Mouse (Mus musculus) intestine, embryonic 16.5 days (tissue): ENCODE measurements around the gene Map2k6. TPM values are rescaled to one million over a fixed set of nuclear protein-coding genes. Genes with fewer than 3 reads are reported as not detected.

Experiments
- ATAC-seq: fragments of 200-750 bp; cut with Nextera tagmentation; 2 replicates; pipeline ENCODE4 v1.8.0; 2017; ENCODE audit warnings: moderate TSS enrichment, moderate library complexity
- H3K27ac ChIP-seq: fragments of 300-500 bp; sonication (generic); 2 replicates; pipeline ENCODE4 v1.5.1; 2014; ENCODE audit warnings: mild to moderate bottlenecking, low read length
- H3K27me3 ChIP-seq: fragments of 300-500 bp; sonication (generic); replicated peaks from 2 replicates; pipeline ENCODE4 v1.6.1; 2014; ENCODE audit warnings: low read length, control low read depth, mixed read lengths; ENCODE audit not compliant: control insufficient read depth, insufficient read depth
- H3K36me3 ChIP-seq: fragments of 300-500 bp; sonication (generic); 2 replicates; pipeline ENCODE4 v1.6.1; 2014; ENCODE audit warnings: low read length, control low read depth; ENCODE audit not compliant: control insufficient read depth, insufficient read depth
- H3K4me1 ChIP-seq: fragments of 300-500 bp; sonication (generic); 2 replicates; pipeline ENCODE4 v1.6.1; 2014; ENCODE audit warnings: low read length, control low read depth, mixed read lengths; ENCODE audit not compliant: control insufficient read depth, insufficient read depth
- H3K4me2 ChIP-seq: fragments of 300-500 bp; sonication (generic); 2 replicates; pipeline ENCODE4 v1.6.1; 2014; ENCODE audit warnings: low read depth, low read length, control low read depth
- H3K4me3 ChIP-seq: fragments of 300-500 bp; sonication (generic); 2 replicates; pipeline ENCODE4 v1.5.1; 2014; ENCODE audit warnings: mild to moderate bottlenecking, low read length
- H3K9ac ChIP-seq: fragments of 300-500 bp; sonication (generic); 2 replicates; pipeline ENCODE4 v1.6.1; 2014; ENCODE audit warnings: low read depth, low read length
- H3K9me3 ChIP-seq: fragments of 300-500 bp; sonication (generic); 2 replicates; pipeline ENCODE4 v1.6.1; 2016; ENCODE audit warnings: low read length, control low read depth; ENCODE audit not compliant: control insufficient read depth
- WGBS: fragments of 180-500 bp; shearing (Covaris S2); extraction: QIAGEN DNeasy Blood & Tissue Kit; methylation state at CpG from one replicate; pipeline ENCODE4 v1.1.7; 2014; 5-methylcytosine and 5-hydroxymethylcytosine counted together
- polyA plus RNA-seq: library from polyadenylated mRNA; unstranded; fragments of >200 nt; fragmentation: Nextera tagmentation; extraction: Ambion mirVana; gene quantifications from 2 replicates; pipeline ENCODE4 v1.2.1, GENCODE M21; 2015

The Map2k6 gene
- polyA plus RNA-seq, 1 experiment from 2014 or later, result 17.4 TPM

DNA sequence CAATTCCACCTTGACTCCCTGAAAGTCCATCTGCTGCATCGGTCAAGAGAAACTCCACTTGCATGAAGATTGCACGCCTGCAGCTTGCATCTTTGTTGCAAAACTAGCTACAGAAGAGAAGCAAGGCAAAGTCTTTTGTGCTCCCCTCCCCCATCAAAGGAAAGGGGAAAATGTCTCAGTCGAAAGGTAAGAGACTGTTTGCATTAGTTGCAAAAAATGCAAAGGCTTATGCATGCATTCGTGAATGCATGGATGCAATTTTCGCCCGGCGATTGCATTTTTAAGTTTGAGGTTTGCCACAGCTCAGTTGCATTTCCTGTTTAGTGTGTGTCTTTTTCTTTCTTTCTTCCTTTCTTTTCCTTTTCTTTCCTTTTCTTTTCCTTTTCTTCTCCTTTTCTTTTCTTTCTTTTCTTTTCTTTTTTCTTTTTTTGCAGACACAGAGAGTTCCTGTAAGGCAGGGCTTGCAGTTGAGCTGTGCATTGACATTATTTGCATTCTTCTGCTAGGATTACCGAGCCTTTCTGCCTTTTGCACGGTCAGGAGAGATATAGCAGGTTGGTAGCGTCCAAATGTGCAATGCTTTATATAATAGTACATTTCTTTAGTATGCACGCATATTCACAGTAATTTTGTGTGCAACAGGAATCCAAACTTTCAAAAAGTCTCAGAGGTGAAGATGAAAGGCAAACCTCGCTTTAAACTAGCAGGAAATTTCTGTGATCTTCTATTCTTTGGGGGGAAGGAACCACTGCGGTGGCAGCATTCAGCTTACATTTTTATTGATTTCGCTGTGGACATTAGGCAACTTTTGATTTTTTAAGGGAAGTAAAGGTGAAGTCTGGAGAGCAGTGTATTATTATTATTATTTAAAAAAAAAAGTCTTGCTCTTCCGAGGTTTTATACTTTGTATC is 573 bp downstream of the Map2k6 start:
- peak overlapping the region; percentile 57; the same call in 1 of the 2 replicates for H3K27ac ChIP-seq
- H3K27me3 ChIP-seq, result no peaks in the 10 kb centered on the region
- H3K36me3 ChIP-seq, result no peaks in the 10 kb centered on the region
- no peaks in the 10 kb centered on the region for H3K9me3 ChIP-seq
- ATAC-seq, result peak; percentile 34
- 8% methylated on average over 15 of the region's 15 CpGs for WGBS
- H3K9ac ChIP-seq, result peak overlapping the region; percentile 67
- peaks cover 14% of the 10 kb centered on the region for H3K4me1 ChIP-seq
- peak overlapping the region; percentile 73 for H3K4me2 ChIP-seq
- peak overlapping the region; percentile 74 for H3K4me3 ChIP-seq

DNA sequence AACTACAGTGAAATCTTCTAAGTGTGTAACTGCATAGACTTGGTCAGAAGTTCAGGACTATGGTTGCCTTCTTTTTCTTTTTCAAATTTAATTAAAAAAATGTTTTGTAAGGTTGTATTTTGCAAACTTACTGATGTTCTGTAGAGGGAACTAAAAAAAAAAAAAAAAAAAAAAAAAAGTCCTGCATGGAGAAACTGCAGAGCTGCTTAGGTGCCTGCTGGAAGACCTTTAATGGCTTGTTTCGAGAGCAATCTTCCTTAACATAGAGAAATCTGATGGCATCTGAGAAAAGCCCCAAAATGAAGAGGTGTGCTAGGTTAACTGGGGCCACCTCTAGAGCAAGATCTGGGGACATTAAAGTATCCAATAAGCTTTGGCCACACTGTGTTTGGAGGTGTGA is 1.4 kb downstream of the Map2k6 start:
- H3K4me1 ChIP-seq, result peaks cover 16% of the 10 kb centered on the region
- no peak for ATAC-seq

DNA sequence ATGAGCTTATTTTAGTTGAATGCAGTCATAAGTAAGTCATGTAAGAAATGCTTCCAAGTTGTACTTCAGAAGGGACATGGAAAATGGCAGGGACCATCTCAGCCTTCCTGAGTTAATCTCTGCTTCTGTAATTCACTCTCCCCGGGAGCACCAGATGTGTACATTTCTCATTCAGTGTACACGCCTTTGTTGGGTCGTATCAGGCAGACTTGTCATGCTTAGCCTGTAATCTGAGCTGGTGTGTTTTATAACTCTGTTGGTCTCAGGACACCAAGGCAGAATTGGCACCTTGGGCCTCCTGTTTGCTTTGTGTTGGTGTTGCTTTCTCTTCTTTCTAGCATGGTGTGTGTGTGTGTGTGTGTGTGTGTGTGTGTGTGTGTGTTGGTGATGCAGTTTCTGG is 3.7 kb downstream of the Map2k6 start:
- WGBS, result 25% methylated on average over 3 of the region's 3 CpGs
- H3K4me2 ChIP-seq, result no peak overlapping the region
- H3K9ac ChIP-seq, result no peak overlapping the region
- no peak overlapping the region for H3K4me3 ChIP-seq
- ATAC-seq, result peak; percentile 27; the same call in 1 of the 2 replicates
- peaks cover 21% of the 10 kb centered on the region for H3K4me1 ChIP-seq
- no peak overlapping the region for H3K27ac ChIP-seq
- no peaks in the 10 kb centered on the region for H3K27me3 ChIP-seq
- H3K9me3 ChIP-seq, result no peaks in the 10 kb centered on the region
- no peaks in the 10 kb centered on the region for H3K36me3 ChIP-seq

More for the DNA sequence above, 1.4 kb downstream of the Map2k6 start:
- Histone ChIP-seq H3K9ac (peak overlapping the region; percentile 67; the same call in 1 of the 2 replicates), H3K4me3 (peak overlapping the region; percentile 74), H3K27ac (no peak overlapping the region), H3K27me3 (no peaks in the 10 kb centered on the region), H3K9me3 (no peaks in the 10 kb centered on the region), H3K36me3 (no peaks in the 10 kb centered on the region), H3K4me2 (peak overlapping the region; percentile 73)
- WGBS, result 26% methylated on average over 1 of the region's 1 CpGs

DNA sequence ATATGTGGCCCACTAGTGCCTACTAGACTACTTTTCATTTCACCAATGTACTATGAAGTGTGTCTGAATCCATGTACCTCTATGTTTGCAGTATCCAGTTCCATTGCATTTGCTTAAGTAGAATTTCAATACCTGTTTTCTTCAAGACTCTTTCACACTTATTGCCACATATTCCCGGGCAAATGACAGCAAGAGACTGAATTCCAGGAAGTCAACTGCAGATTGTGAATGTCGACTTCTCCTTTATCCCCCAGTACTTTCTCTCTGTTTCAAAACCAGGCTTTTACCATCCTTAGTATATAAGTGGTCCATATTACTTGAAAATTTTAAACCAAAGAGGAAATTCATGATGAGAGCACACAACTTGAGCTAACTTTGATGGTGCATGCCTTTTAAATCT is 4.7 kb downstream of the Map2k6 start:
- H3K4me3 ChIP-seq, result no peak overlapping the region
- no peaks in the 10 kb centered on the region for H3K9me3 ChIP-seq
- ATAC-seq, result no peak
- H3K4me2 ChIP-seq, result no peak overlapping the region
- no peaks in the 10 kb centered on the region for H3K36me3 ChIP-seq
- H3K9ac ChIP-seq, result no peak overlapping the region
- peaks cover 28% of the 10 kb centered on the region for H3K4me1 ChIP-seq
- no peaks in the 10 kb centered on the region for H3K27me3 ChIP-seq
- WGBS, result 71% methylated on average over 2 of the region's 2 CpGs
- no peak overlapping the region for H3K27ac ChIP-seq

DNA sequence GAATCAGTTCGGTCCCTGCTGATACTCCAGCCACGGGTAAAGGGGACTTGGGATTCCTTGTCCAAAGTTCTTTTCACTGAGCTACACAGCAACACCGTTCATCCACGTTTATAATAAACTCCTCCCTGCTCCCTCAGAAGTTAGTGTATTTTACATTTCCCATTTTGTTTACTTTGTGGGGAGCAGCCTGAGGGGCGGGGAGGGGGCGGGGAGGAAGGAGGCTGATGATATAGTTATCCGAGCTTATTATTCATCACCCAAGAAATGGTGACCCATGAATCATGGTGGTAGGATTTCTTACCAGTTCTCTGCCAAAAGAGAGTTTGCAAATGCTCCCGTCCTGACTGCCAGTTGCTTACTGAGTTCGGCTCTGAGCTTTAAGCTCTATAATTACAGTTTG is 6.7 kb downstream of the Map2k6 start:
- Histone ChIP-seq H3K4me3 (no peak overlapping the region), H3K27ac (peak overlapping the region; percentile 79), H3K4me2 (peak overlapping the region; percentile 47), H3K36me3 (no peaks in the 10 kb centered on the region), H3K9me3 (no peaks in the 10 kb centered on the region), H3K9ac (0 out of 2 replicates have a peak overlapping the region, but pooled peaks have one; percentile 19), H3K27me3 (no peaks in the 10 kb centered on the region), H3K4me1 (peaks cover 28% of the 10 kb centered on the region)
- peak; percentile 52 for ATAC-seq
- 36% methylated on average over 9 of the region's 9 CpGs for WGBS

DNA sequence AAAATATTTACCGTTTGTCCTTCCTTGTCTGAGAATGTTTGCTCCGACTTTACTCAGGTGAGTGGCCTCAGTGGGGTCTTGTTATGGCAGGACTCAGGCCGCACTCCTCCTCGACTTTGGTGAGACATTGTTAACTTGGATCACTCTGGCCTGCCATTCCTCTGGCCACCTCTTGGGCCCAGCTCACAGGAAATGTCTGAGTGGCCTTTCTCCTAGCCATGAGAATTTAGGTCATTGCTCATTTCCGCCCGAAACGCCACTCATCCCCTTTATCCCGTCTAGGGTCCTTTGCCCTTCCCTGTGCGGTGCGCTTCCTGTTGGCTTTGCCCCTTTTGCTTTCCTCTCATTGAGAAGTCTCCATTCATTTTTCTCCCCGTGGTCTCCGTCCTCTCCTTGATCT is 10.2 kb downstream of the Map2k6 start:
- Histone ChIP-seq H3K4me2 (no peak overlapping the region), H3K9ac (no peak overlapping the region), H3K9me3 (no peaks in the 10 kb centered on the region), H3K27me3 (no peaks in the 10 kb centered on the region), H3K27ac (no peak overlapping the region), H3K4me1 (peaks cover 13% of the 10 kb centered on the region), H3K4me3 (no peak overlapping the region), H3K36me3 (no peaks in the 10 kb centered on the region; the same call in 1 of the 2 replicates)
- no peak for ATAC-seq
- 85% methylated on average over 12 of the region's 12 CpGs for WGBS

DNA sequence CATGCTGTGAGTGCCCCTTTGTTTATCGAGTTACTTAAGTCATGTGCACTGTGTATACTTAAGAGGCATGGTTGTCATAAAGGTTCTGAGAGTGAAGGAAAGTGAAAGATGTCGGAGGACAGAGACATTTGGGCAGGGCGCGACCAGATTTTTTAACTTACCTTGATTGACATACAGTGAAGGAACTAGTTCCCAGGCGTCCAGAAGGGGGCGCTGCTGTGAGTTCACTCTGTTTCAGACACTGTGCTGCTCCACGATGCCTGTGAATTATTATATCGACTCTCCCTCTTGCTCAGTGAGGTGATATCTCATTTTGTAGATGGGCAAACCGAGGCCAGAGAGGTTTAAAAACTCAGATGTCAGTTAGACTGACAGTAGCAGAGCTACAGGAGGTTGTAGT is 10.9 kb downstream of the Map2k6 start:
- Histone ChIP-seq H3K27ac (no peak overlapping the region), H3K4me1 (peaks cover 13% of the 10 kb centered on the region), H3K36me3 (no peaks in the 10 kb centered on the region; the same call in 1 of the 2 replicates), H3K9ac (no peak overlapping the region), H3K4me2 (no peak overlapping the region), H3K9me3 (no peaks in the 10 kb centered on the region), H3K27me3 (no peaks in the 10 kb centered on the region), H3K4me3 (no peak overlapping the region)
- ATAC-seq, result no peak
- WGBS, result 63% methylated on average over 9 of the region's 9 CpGs

DNA sequence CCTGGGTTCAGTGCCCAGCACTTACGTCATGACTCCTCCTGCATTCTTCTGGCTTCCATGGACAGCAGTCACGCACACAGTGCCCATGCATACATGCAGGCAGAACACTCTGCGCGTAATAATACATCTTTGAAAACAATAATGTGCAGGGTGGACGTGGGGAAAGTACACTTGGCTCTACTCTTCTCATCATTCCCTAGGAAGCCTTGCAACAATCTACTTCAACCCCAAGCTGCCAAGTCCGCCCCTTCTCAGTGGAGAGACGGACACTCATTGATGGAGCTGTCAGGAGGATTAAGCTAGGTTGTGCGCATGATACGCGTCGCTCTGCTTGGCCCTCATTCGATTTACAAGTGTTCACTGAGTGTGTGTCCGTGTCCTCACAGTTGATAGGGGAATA is 12.7 kb downstream of the Map2k6 start:
- H3K9me3 ChIP-seq, result no peaks in the 10 kb centered on the region
- no peaks in the 10 kb centered on the region; the same call in 1 of the 2 replicates for H3K36me3 ChIP-seq
- H3K27me3 ChIP-seq, result no peaks in the 10 kb centered on the region
- H3K4me1 ChIP-seq, result peaks cover 6% of the 10 kb centered on the region; the same call in 1 of the 2 replicates
- H3K4me3 ChIP-seq, result no peak overlapping the region
- H3K27ac ChIP-seq, result no peak overlapping the region
- ATAC-seq, result no peak
- H3K9ac ChIP-seq, result no peak overlapping the region
- 92% methylated on average over 13 of the region's 13 CpGs for WGBS
- no peak overlapping the region for H3K4me2 ChIP-seq

DNA sequence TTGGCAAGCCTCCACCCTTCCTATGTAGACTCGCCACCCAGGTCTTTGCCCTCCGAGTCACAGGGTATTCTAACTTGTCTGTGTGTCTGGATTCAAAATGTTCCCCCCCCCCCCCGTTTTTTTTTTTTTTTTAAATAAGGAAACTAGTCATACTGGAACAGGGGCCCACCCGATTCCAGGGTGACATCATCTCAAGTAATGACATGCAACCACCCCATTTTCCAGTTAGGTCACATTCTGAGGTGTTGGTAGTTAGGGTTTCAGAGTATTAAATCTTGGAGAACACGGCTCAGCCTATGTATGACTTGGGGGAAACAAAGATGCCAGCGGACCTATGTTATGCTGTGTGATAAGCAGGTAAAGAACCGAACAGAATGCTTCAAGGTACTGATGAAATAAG is 15.3 kb downstream of the Map2k6 start:
- Histone ChIP-seq H3K27ac (no peak overlapping the region), H3K9me3 (no peaks in the 10 kb centered on the region), H3K9ac (no peak overlapping the region), H3K4me2 (no peak overlapping the region), H3K36me3 (no peaks in the 10 kb centered on the region; the same call in 1 of the 2 replicates), H3K4me1 (no peaks in the 10 kb centered on the region), H3K27me3 (no peaks in the 10 kb centered on the region), H3K4me3 (no peak overlapping the region)
- 79% methylated on average over 7 of the region's 7 CpGs for WGBS
- no peak for ATAC-seq
